Mouse (Mus musculus): ENCODE results near the gene Pcdh15.

GRCm38 (mm10) chr10:74086653-74087052, 987.5 kb downstream of the Pcdh15 start:
- TF ChIP-seq GATA1 (IDR thresholded peaks at IDR 0.05; ENCODE audit: low read length) (no peak), TAL1 (IDR thresholded peaks at IDR 0.05; ENCODE audit: low read length) (no peak)
